Mouse (Mus musculus) heart, adult 2 months (tissue): ENCODE data around the gene Ckap4. TPM values are rescaled to one million over a fixed set of nuclear protein-coding genes. Genes with fewer than 3 reads are reported as not detected.

ENCODE experiments used
- DNase-seq, 2 experiments: peaks; one replicate each; pipeline ENCODE4 v3.0.0; 2021
- H3K27ac ChIP-seq: fragments of 200-600 bp; 2 replicates; pipeline ENCODE4 v1.8.1; 2022
- H3K27me3 ChIP-seq: fragments of 200-500 bp; 2 replicates; pipeline ENCODE4 v1.6.1; 2012; ENCODE audit warnings: mild to moderate bottlenecking, low read length, inconsistent platforms, mixed read lengths; ENCODE audit not compliant: control insufficient read depth, insufficient read depth
- H3K36me3 ChIP-seq: fragments of 200-500 bp; 2 replicates; pipeline ENCODE4 v1.6.1; 2012; ENCODE audit warnings: low read length, inconsistent platforms; ENCODE audit not compliant: control insufficient read depth, insufficient read depth
- H3K4me1 ChIP-seq: fragments of 200-500 bp; 2 replicates; pipeline ENCODE4 v1.6.1; 2011; ENCODE audit warnings: low read length; ENCODE audit not compliant: control insufficient read depth, insufficient read depth
- H3K4me3 ChIP-seq: fragments of 200-600 bp; 2 replicates; pipeline ENCODE4 v1.8.1; 2022
- H3K79me2 ChIP-seq: fragments of 200-500 bp; replicated peaks from 2 replicates; pipeline ENCODE4 v1.6.1; 2012; ENCODE audit warnings: mild to moderate bottlenecking, inconsistent platforms, low read length, moderate library complexity, mixed read lengths; ENCODE audit not compliant: control insufficient read depth, insufficient read depth
- H3K9ac ChIP-seq: fragments of 200-500 bp; 2 replicates; pipeline ENCODE4 v1.6.1; 2012; ENCODE audit warnings: low read depth, mild to moderate bottlenecking, control low read depth, inconsistent platforms, low read length, mixed read lengths
- CTCF ChIP-seq: fragments of 200-600 bp; IDR thresholded peaks from 2 replicates; pipeline ENCODE4 v1.8.1; 2022; ENCODE audit warnings: antibody characterized with exemption, mild to moderate bottlenecking, moderate library complexity
- EP300 ChIP-seq: fragments of 200-500 bp; IDR thresholded peaks from 2 replicates; pipeline ENCODE4 v1.6.1; 2011; ENCODE audit warnings: low read depth, low read length, control low read depth; ENCODE audit not compliant: insufficient read depth
- POLR2A ChIP-seq: fragments of 200-500 bp; IDR thresholded peaks from 2 replicates; pipeline ENCODE4 v1.6.1; 2011; ENCODE audit warnings: mild to moderate bottlenecking, low read depth, low read length, control low read depth; ENCODE audit not compliant: insufficient read depth
- WGBS: fragments of 180-500 bp; shearing (Covaris S2); methylation state at CpG from one replicate; pipeline ENCODE4 v1.1.7; 2018; 5-methylcytosine and 5-hydroxymethylcytosine counted together
- intact Hi-C: fragments of 180-260 bp; cut with DNase I; formaldehyde crosslinking; loops from one replicate; pipeline ENCODE4 v1.15.1; 2025
- polyA plus RNA-seq: library from polyadenylated mRNA; depleted of rRNA; stranded (reverse); fragments of >200 nt; gene quantifications from 2 replicates; pipeline ENCODE4 v1.2.3, GENCODE M21; 2012
- total RNA-seq, 2 experiments: library from RNA; stranded (reverse); gene quantifications; 2 replicates each; pipeline ENCODE4 v1.2.3; 2021

Ckap4 gene
- total and polyA plus RNA-seq, 3 experiments: 17.2 to 31.4 (median 29.9) TPM

DNA sequence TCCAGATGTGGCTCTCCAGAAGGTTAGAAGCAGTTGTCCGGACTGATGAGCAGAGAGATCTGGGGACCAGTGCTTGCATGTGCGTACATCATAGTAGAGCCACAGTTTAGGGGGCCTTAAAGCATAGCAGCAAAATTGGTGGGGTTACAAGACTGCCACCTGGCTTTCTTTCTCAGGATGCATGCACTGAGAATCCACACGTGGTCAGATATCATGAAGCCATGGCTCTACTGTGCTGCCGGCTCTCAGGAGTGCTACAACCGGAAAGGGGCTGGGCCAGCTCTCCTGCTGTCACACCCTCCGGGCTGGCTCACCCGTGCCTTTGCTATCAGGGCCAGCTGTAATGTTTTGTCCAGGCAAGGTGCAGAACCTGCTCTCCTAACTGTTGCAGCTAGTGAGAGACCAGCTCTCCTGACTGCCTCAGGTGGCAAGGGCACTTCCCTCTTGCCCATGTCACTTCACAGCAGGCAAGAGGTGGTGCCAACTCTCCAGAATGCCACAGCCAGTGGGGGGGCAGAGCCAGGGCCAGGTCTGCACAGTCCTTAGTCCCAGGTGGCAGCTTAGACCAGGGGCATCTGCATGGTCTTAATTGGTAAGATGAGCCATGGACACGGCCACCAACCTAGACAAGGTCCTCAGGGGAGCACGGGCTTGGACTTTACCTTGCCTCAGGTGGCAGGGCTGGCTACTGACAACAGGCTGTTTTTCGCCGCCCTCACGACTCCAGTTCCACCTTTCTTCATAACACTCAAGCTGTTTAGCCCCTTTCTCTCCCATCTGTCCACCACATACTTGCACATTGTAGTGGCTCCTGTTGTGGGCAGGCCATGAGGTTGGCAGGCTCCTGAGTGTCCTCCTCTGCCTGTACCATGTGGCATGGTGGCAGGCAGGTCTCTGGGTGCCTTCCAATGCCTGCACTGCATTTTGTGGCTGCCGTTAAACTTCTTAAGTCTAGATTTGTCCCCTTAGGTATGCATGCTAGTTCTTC lies 29.0 kb upstream of the Ckap4 start:
- intact Hi-C loops: no loop called here
- Histone ChIP-seq H3K9ac (no peak overlapping the region), H3K79me2 (no peaks in the 10 kb centered on the region), H3K27ac (no peak overlapping the region), H3K27me3 (no peaks in the 10 kb centered on the region), H3K4me3 (no peak overlapping the region), H3K36me3 (no peaks in the 10 kb centered on the region), H3K4me1 (peaks cover 4% of the 10 kb centered on the region)
- WGBS: 57% methylated on average over 13 of the region's 13 CpGs
- DNase-seq: peak in 1 of 2 experiments; percentile 48
- TF ChIP-seq CTCF (peak; percentile 46), POLR2A (no peak)

DNA sequence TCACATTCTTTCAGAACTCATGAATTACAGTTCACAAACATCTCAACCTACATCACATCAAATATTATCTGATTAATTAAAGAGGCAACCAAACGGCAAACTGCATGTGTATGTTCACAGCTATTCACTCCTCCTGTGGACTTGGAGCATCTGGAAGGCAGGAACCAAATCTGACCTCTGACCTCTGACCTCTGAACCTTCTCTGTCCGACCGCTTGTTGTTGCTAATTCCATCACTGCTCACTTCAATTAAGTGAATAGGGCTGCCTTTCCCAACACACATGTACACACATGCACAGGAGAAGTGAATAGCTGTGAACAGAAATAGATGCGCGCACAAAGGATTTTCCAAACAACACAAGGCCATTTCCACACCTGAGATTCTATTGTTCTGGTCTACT lies 28.3 kb upstream of the Ckap4 start:
- Histone ChIP-seq H3K4me3 (no peak overlapping the region), H3K27me3 (no peaks in the 10 kb centered on the region), H3K4me1 (peaks cover 4% of the 10 kb centered on the region), H3K36me3 (no peaks in the 10 kb centered on the region), H3K27ac (no peak overlapping the region), H3K9ac (no peak overlapping the region), H3K79me2 (no peaks in the 10 kb centered on the region)
- DNase-seq: no peak
- no peak for TF ChIP-seq CTCF
- no peak for TF ChIP-seq POLR2A
- TF ChIP-seq EP300: no peak
- intact Hi-C loops: no loop called here
- WGBS: 77% methylated on average over 5 of the region's 5 CpGs

DNA sequence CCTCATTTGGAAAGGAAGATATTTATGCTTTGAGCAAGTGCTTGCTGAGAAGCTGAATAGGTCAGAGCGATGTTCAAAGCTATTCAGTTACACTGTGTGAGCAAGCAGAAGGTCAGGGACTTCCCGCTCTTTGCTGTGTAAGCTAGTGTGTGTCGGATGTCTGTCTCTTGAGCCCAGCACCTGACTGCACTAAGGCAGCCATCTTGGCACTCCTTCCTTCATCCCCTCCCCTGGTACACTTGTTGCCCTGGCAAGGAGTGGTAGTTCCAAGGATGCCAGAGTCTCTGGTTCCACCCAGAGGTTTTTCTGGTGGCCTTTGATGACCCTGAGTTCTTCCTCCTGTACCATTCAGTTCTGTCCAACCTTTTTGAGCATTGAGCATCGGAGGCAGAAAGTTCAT lies 26.1 kb upstream of the Ckap4 start:
- no peak for TF ChIP-seq EP300
- TF ChIP-seq POLR2A: no peak
- TF ChIP-seq CTCF: no peak
- Histone ChIP-seq H3K4me1 (peaks cover 4% of the 10 kb centered on the region), H3K36me3 (no peaks in the 10 kb centered on the region), H3K27ac (no peak overlapping the region), H3K79me2 (no peaks in the 10 kb centered on the region), H3K9ac (no peak overlapping the region), H3K4me3 (no peak overlapping the region), H3K27me3 (no peaks in the 10 kb centered on the region)
- no peak for DNase-seq
- 93% methylated on average over 4 of the region's 4 CpGs for WGBS
- intact Hi-C loops: loop anchor here (5.0 kb wide), 1 partner anchor 43 kb away; no protein-coding TSS in a partner anchor

DNA sequence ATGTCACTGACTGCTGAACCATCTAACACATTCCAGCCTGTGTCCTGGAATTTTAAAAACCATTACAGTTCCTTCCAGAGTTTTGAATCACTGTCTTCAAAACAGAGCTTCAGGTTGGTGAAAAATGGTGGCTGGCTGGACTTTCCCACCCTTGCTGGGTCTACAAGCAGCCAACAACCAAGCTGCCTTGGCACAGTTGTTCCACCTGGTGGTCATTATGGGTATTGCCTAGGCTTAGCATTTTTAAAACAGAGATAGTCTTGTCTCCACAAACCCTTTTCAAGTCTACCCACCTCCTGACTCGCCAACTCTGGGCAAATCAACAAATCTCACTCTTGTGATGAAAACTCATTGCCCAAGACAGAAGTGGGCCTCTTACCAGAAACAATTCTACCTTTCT lies 24.6 kb upstream of the Ckap4 start:
- intact Hi-C loops: loop anchor here (5.0 kb wide), 1 partner anchor 41 kb away; no protein-coding TSS in a partner anchor
- Histone ChIP-seq H3K4me1 (peaks cover 4% of the 10 kb centered on the region), H3K9ac (no peak overlapping the region), H3K79me2 (no peaks in the 10 kb centered on the region), H3K27me3 (no peaks in the 10 kb centered on the region), H3K4me3 (no peak overlapping the region), H3K27ac (no peak overlapping the region), H3K36me3 (no peaks in the 10 kb centered on the region)
- TF ChIP-seq CTCF: peak; percentile 65
- TF ChIP-seq POLR2A: no peak
- WGBS: 73% methylated on average over 1 of the region's 1 CpGs
- DNase-seq: no peak

DNA sequence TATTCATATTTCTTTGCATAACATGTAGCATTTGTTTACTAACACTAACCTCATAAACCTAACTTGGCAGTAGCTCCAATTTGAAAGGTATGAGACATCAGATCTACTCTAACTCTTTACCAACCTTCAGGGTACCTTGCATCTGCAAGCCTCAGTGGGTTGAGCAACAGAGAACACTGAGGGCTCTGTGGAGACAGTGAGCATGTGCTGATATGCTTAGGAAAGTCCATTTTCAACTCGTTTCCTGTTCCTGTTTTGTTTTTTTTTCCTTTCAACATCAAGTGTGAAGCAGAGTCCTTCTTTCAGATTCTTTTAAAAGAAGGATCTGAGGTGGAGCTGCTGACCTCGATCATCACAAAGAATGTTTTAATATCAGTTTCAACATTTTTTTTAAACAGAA lies 22.3 kb upstream of the Ckap4 start:
- no peaks in the 10 kb centered on the region for H3K4me1 ChIP-seq
- no peaks in the 10 kb centered on the region for H3K79me2 ChIP-seq
- TF ChIP-seq CTCF (no peak), EP300 (no peak)
- no peak overlapping the region for H3K4me3 ChIP-seq
- no peak overlapping the region for H3K9ac ChIP-seq
- no peak overlapping the region for H3K27ac ChIP-seq
- intact Hi-C loops: loop anchor here (5.0 kb wide), 1 partner anchor 39 kb away; no protein-coding TSS in a partner anchor
- no peaks in the 10 kb centered on the region for H3K36me3 ChIP-seq
- no peak for DNase-seq
- no peaks in the 10 kb centered on the region for H3K27me3 ChIP-seq
- 30% methylated on average over 2 of the region's 2 CpGs for WGBS
